Mouse (Mus musculus) cerebellum, adult 11 months (tissue): ENCODE results near the gene Got1.
"Not testable (repeated sequence)": the region's sequence is repeated elsewhere in the genome, so short reads cannot be mapped to it uniquely, and the experiment has no call there.

Source experiments
- DNase-seq: peaks from one replicate; pipeline ENCODE4 v3.0.0; 2022

Gene Got1

DNA sequence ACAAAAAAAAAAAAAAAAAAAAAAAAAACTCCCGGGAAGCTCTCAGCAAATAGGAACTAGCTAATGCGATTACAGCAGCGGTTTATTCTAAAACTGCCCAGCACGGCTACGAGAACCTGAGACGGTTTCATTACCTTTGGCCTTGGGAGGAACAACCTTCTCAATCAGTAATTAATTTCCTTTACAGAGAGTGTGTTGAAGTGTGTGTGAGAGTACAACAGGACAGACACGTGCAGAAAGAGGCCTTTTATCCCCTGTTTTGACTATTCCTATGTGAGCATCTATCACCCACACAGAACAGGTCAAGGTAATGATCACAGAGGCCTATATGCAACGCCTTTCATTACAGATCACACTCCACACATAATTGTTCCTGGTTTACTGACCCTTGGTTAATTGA is 3.0 kb downstream of the Got1 start:
- DNase-seq: no peak

DNA sequence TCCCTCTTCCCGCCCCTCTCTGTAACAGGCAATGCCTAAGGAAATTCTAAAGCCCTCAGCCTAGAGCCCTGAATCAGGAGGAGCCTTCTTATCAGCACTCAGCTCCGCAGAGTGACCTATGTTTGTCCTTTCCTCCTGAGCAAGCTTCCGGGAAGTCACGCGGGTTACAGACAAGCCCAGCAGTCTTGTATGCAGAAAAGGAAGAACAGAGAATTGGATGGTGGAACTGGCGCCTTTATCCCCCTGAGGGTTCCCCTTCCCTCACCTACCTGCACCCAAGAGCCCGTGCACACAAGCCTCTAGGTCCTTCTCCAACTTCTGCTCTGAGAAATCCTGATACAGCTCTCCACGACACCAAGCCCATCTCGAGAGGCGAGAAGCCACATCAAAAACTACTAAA is 4.0 kb downstream of the Got1 start:
- DNase-seq: no peak

DNA sequence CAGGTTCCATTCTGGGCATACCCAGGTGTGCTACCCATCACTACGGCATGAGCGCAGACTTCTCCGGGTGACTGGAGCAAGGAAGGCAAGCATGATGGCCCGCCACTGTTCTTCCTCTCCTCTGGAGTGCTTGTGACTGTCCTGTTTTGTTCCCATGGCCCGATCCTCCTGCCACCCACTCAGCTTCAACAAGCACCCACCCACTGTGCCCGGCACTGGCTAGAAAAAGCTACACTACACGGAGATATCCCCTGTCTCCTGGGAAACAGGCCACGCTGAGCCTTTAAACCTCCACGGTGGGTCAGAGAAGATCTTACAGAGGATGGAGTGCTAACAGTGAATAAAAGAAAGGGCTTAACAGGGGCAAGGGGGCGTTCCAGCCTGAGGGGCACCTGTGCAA is 5.2 kb downstream of the Got1 start:
- DNase-seq: no peak

DNA sequence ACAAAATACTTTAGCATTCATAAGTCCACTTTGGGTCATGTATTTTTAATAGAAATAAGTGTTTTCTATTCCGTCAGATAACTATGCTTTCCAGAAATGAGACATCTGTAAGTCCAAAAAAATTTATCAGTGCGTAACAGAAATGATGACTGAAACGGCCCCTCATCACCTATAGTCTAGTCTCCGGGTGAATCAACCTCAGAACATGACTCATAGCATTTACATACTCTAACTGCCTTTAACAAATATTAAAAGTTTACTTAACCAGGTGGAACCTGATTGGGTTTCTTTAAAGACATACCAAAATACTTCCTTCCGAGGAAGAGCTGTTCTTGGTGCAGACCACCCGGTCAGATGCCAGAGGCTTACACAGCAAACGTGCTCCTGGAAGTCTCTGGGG is 6.1 kb downstream of the Got1 start:
- DNase-seq: no peak

DNA sequence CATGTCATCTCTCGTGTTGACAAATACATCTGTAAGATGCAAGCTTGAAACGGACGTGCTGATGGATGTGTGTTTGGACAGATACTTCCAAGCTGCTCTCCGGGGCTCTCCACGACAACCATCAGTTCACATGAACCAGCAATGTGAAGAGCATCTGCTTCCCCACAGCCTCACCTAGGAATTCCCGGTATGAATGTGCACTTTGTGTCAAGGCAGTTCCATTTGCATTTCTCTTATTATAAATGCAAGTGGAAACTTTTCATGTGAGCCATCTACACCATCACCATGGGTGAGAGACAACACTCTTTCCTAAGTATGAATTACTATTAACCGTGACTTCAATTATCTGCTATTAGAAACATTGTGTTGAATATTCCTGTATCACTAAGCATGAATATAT is 6.6 kb downstream of the Got1 start:
- DNase-seq: no peak

DNA sequence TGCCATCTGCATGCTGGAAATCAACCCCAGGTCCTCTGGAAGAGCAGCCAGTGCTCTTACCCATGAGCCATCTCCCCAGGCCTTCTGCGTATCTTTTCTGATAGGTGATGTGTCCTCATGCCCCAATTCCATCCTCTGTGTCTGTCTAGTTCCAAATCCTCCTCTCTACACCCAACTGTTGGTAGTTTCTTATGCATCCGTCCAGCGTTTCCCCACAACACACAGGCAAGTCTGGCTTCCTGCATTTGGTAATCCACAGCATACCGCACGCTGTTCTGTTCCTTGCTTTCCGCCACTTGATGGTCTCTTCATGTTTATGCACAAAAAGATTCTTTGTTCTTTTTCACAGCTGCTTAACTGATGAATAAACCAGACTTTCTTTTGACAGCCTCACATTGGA is 7.1 kb downstream of the Got1 start:
- no peak for DNase-seq

DNA sequence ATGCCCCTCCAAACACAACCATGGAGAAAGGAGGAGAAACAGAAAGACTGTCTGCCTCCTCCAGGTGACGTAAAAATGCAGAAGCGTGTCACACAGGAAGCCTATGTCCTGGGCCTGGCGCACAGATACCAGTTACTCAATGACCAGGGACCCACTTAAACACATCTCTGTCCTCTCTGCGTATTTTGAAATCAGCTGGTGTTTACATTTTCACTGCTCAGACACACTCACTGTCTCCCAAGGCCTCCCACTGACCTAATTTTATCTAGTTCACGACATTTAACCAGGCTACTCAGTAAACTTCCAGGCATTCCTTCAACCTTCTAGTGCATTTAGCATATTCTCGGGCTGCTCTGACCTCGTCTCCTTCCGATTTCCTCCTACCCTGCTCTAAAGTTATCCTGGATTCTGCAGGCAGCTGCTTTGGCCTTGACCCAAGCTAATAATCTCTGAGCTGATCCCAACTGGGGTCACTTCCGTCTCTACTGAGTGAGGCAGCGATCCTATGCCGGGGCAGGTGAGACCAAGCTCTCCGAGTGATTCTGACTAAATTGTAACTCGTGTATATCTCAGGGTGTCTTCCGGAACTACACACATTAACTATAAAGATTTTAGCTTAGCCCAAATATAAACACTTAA is 7.9 kb downstream of the Got1 start:
- no peak for DNase-seq

DNA sequence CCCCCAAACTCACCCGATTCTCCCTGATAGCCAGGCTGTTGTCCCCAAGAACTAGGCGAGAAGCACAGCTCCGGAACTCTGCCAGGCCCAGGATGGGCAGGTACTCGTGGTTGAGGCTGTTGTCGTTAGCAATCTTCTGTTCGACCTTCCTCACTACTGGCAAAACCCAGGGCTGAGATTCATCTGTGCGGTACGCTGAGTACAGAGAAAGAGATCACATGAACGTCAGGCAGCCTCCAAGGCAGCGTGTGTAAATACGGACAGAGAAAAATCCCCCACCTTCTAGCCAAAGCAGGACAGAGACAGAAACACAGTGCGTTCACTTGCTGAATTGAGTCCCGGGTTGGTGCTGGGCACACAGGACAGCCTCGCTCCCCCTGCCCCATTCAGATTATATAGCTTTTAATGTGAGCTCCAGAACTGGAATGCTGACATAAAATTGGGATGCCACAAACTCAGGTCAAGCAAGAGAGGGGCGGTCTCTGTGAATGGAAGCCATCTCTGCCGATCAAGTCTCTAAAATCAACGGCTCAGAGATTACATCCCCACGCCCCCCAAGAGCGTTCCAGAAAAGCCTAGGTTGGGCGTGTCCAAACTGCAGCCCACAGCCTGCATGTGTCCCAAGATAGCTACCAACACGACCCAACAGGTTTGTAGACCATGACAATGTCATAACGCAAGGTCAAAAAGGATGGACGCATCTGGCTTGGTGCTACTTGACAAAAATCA is 8.6 kb downstream of the Got1 start:
- DNase-seq: no peak

DNA sequence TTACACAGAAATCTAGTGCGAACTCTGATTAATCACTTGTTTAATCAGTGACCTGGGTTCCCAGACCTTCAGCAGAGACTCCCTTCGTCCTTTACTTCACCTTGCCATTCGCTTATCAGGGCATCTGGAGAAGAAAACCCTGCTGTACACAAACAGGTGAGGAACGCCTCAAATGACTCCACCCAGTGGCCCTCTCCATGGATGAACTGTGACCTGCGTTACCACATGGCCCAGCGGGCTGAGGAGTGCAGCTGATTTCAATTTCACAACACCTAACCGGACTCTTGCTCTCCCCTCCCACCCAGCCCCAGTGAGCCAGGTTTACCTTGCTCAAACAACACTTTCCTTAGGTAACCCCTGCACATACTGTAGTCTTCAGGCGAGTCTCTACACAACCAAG is 10.5 kb downstream of the Got1 start:
- no peak for DNase-seq

DNA sequence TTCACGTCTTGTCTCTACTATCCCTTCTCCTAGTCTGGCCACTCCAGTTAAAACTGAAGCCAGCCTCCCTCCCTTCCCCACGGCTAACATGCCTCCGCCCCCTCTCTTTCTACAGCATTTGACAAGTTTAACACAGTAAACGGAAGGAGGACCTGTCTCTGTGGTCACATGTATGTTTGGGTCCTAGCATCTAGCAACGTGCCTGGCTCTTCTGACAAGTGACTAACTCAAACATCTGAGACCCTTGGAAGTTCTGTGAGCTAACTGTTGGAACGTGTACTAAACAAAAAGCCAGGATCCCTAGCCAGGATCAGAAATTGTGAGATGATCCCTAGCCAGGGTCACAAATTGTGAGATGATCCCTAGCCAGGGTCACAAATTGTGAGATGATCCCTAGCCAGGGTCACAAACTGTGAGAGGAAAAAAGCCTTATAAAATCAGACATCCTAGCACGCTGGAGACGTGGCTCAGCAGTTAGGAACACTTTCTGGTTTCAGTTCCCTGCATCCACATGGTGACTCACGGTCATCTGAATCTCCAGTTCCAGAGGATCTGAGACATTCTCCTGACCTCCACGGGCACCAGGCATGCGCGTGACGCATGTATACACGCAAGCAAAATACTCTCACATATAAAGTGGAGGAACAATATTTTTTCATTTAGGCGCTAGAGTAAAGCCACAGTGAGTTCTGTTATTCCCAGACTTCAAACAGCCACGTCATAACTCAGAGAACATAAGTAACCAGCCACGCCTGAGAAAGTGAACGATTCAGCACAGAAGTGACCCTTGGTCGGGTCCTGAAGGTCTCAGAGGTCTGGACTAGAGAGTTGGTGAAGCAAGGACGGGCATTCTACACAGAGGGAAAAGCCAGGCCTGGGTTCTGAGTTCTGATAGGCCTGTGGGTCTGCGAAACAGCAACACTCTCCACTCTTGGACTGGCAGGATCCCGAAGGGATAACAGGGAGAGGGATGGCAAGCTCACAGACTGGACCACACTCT is 12.5 kb downstream of the Got1 start:
- no peak for DNase-seq

DNA sequence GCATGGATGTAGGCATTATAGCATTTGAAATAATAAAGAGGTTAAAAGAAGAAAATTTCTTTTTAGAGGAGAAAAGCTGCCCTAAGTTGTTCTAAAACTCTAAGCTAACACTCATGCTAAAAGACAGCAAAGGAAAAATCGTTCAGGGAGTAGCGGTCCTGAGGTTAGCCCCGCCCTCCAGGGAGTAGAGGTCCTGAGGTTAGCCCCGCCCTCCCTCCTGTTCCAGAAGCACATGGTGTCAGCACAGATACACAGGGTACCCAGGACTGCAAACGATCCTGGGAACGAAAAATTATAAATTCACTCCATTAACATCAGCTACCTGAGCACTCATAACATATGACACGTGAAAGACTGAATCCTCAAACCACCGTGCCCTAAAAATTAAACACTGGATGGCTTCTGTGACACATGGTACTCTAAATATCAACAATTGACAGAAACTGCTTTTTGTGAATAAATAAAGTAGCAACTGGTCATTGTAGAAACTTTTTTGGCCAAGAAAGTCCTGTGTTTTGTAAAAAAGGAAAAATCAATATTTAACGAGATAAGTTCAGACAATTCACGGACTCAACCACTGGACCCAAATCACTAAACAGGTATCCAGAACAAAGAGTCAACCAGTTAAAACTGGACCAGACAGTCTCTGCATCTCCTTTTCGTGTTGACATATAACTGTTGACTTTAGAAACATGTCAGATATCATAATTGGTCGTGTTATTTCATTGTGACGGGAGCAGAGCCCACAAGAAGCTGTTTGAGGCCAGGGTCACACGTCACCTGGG is 13.8 kb downstream of the Got1 start:
- DNase-seq: no peak

DNA sequence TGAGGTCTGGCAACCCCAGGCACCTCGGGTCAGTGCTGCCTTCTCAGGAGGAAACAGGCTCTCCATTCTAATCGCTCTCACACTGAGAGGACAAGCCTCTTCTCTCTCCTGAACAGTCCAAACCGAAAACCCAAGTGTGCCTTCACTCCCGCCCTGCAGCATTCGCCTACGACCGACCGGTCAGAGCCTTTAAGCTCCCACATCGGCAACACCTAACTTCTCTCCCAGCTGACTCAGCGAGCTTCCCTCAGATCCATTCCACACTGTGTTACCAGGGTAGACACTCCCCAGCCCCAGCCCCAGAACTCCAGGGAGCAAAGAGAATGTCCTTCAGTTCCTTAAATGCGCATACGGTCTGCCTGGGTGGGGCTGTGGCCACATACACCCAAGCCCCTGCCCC is 19.0 kb downstream of the Got1 start:
- DNase-seq: no peak

DNA sequence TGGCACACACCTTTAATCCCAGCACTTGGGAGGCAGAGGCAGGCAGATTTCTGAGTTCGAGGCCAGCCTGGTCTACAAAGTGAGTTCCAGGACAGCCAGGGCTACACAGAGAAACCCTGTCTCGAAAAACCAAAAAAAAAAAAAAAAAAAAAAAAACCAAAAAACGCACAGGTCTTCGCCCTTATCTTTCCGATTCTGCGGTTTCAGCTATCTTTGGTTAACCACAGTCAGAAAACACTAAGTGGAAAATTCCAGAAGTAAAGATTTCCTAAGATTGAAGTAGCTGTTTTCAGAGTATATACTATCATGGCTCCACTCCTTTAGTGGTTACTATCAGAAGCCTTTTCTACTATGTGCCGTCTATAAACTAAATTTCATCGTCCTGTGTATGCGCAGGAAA is 20.8 kb downstream of the Got1 start:
- DNase-seq: not testable (repeated sequence)

DNA sequence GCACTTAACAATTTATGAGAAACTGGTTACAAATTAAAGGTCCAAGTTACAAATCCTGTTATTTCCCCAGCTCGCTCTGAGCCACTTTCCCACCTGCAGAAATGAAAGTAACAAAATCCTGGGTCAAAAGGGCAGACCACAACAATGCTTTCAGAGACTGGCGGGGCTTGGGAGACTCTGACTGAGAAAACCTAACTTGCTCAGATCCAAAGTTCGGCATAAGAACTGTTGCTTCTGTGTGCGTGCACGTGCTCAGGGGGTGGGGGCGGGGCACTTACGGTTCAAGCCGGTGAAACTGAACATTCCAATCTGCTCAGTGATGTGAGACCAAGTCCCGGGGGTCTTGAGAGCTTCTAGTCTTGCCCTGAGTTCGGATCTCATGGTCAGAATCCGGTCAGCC is 21.8 kb downstream of the Got1 start:
- DNase-seq: no peak

DNA sequence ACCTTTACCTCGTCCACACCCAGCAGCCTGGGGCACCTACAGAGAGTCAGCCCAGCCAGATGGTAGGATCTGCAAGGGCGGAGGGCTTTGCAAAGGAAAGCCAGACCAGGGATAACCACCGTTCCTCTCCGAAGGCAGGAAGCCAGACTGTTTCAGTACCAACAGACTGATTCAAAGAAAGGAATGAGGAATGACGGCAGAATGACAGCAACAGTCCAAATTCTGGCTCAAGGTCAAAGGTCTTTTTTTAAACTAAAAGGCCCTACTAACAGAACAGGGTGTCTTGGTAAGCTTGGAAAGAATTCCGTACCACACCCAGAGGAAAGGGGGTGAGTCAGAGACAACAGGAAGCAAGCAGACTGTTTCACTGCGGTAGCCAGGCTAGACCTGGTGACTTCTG is 25.5 kb downstream of the Got1 start:
- DNase-seq: no peak

DNA sequence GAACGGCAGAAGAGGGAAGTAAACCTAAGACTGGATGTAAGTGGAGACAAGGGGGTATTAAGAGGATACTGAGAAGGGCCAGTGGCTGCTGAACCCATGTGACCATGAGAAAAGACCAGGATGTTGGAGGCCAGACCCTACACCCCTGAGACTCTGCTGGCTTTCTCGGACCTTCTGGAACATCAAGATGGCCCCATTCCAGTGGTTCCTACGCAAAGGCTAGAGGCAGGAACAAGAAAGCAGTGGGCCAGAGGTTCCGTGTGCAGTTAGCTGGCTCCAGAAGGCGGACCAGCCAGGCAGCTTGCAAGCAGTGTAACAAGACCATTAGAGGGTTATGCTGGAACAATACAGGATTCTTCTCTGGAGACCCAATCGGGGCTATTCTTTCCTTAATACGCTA is 27.0 kb downstream of the Got1 start:
- DNase-seq: no peak

DNA sequence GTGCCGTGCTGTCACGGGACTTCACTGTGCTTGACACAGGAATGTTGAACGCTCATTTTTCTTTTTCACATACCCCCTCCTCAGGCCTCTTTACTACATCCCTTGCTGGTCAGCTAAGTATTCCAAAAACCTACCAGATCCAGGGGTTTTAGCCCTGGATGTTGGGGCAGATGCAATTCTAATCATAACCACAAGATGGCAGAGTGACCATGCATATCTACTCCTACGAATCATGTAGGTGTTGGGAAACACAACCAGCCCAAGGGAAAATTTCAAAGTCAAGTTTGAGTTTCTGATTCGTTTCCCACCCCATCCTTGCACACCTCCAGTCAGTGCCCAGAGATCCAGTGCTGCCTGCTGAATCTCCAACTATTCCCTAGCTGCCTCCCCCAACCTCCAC is 28.6 kb downstream of the Got1 start:
- DNase-seq: peak; percentile 48

DNA sequence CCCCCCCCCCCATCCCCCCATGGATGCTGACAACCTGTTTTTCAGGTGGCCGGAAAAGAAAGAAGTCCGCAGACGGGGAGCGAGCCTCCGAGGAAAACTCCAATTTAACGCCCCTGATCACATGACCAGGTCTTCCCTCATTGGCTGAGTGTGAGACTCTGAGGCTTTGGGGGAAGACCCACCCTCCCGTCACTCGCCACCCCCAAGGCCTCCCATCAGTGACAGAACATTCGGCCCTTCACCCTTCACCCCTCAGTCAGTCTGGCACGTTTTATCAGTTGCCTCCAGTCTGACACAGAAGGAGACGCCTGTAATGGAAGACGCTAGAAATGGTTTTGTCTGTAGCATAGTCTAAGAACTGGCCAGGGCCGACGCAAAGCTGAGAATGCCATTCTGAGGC is 29.5 kb downstream of the Got1 start:
- DNase-seq: no peak

DNA sequence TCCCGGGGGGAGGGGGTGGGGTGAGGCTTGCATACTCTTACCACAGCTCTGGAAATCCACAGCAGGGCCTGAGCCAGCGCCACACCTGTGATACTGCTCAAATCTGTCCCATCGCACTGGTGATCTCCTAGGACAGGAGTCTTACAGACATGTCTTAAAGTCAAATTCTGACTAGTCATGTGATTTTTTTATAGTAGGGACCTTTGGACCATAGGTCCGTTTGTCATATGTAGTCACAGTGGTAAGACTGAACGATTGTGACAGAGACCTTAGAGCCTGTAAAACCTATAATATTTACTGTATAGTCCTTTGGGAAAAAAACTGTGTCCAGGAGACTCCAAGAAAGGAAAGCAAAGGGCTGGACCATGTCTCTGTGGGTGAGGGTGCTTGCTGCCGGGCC is 30.5 kb downstream of the Got1 start:
- DNase-seq: no peak

DNA sequence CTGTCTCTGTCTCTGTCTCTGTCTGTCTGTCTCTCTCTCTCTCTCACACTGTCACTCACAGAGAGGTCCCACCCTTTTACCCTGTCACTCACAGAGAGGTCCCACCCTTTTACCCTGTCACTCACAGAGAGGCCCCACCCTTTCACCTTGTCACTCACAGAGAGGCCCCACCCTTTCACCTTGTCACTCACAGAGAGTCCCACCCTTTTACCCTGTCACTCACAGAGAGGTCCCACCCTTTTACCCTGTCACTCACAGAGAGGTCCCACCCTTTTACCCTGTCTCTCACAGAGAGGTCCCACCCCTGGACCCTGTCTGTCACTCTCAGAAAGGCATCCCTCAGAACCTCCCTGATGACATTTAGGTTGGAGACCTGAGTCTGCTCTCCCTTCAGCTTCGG is 31.1 kb downstream of the Got1 start:
- DNase-seq: not testable (repeated sequence)

DNA sequence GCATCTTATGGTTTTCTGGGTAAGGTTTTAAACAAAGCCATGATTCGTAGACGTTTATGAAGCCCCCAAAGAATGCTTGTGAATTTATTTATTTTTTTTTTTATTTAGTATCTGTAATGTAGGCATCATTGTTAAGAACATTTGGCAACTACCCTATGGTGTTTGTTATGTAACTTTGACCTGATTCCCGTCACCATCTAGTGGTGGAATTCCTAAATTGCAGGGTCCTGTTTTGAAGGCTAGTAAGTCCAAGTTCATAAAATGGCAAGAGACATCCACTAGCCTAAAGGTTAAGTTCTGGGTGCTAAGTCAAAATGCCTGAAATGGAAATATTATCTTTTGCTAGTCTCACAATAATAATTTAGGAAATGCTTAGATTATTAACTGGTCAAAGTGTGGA is 37.0 kb downstream of the Got1 start:
- peak; percentile 47 for DNase-seq

DNA sequence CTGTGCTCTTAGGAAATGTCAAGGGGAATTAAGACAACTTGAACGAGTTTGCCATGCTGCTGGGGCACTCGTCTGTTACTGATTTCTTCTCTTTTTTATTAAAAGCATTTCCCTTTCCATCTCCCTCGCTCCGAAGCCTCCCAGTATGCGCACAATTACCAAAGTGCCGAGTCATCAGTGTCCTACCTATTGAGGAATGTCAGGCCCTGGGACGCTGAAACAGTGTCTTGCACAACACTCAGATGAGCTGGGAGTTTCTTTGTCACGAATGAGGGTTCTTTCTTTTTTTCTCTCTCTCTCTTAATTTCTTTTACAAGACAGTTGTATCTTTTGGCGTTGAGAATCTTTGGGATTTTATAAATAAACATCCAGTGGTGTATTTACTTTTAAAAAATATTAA is 43.9 kb downstream of the Got1 start:
- no peak for DNase-seq

DNA sequence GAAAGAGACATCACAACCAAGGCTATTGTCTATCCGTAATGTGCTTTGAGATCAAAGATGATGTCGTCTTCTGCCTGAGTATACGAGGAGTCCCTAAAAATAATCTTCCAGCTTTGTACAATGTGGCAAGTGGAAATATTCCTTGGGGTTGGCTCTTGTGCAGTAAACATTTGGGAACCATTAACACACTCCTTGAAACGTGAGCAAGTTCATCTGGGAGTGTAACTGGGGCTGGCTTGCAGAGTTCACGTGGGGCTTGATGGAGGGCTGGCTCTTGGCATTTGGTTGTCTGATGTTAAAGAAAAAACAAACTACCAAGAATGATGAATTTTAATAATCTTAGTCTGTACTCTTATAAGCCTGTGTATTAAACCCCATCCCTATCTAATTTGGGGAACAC is 45.0 kb downstream of the Got1 start:
- no peak for DNase-seq
